Mouse (Mus musculus): ENCODE measurements around the gene Tollip.

Tollip gene

GRCm38 (mm10) chr7:141918407-141918806 is at the start of gene Tollip:
Gene Tollip (minus strand): TSS chr7:141918507.
- no peak for DNase-seq

GRCm38 (mm10) chr7:141966281-141966680 is 48.0 kb upstream of the Tollip start:
- DNase-seq, result no peak

GRCm38 (mm10) chr7:141962521-141962920 is 44.2 kb upstream of the Tollip start:
- DNase-seq, result no peak

DNA sequence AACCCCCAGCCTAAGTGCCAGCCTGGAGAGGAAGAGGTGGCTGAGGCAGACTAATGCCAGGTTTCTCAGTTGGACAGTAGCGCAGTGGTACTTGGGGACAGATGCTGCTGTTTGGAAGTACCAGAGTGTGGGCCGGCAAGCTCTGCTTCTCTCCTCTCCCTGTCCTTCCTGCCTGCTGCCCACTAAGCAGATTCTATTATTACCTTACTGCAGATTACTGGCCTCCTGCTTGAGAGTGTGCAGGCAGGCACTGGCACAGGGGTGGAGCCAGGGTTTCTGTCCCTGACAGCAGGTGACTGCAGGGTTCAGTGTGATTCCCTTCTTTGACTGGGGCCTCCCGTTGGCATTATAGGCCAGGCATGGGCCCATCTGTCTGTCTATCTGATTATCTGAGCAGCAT is 43.2 kb upstream of the Tollip start:
- no peak for DNase-seq

DNA sequence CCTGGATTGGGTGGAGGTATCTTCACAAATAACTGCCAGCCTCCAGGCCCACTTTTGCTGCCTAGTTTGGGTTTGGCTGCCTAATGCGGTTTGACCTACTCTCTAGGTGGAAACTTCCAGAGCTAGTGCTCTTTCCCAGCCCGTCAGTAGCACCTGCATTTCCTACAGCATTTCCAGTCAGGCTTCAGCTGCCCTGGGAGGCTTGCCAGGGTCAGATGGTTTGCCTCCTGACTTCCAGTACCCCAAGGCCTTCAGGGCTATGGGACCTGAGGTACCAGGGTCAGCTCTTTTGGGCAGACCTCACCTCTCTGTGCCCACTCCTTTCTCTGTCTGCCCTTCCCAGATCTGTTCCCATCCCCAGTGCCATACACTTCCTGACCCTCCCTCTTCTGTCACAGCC is 42.6 kb upstream of the Tollip start:
- no peak for DNase-seq

GRCm38 (mm10) chr7:141959133-141959532 is 40.8 kb upstream of the Tollip start:
- peak; percentile 43 for DNase-seq

- no peak for DNase-seq
Measured at GRCm38 (mm10) chr7:141958211-141958610, 39.9 kb upstream of the Tollip start.

DNA sequence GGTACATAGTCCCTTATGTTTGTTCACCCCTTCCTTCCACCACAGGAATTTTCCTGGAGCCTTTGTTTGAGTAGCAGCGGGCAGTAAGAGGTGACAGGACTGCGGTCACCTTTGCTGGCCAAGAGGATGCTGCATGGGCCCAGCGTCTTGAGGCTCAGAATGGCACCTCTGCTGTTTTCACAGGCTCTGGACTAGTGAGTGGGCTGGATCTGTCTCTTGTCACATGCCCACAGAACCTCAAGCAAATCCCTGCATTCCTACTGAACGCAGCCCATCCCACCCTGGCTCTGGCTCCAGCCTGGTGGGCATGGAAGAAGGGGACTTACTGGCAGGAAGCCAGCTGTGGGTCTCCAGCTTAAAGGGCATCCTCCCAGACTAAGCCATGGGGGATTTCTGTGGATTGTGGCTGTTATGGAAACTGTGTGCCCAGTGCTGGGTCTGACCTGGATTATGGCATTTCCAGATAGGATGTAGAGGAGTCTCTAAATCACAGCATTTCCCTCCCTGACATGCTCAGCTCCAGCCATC is 39.3 kb upstream of the Tollip start:
- no peak for DNase-seq

- no peak for DNase-seq
Measured at GRCm38 (mm10) chr7:141956174-141956566, 37.9 kb upstream of the Tollip start.

- no peak for DNase-seq
Measured at GRCm38 (mm10) chr7:141955565-141956173, 37.4 kb upstream of the Tollip start.

DNA sequence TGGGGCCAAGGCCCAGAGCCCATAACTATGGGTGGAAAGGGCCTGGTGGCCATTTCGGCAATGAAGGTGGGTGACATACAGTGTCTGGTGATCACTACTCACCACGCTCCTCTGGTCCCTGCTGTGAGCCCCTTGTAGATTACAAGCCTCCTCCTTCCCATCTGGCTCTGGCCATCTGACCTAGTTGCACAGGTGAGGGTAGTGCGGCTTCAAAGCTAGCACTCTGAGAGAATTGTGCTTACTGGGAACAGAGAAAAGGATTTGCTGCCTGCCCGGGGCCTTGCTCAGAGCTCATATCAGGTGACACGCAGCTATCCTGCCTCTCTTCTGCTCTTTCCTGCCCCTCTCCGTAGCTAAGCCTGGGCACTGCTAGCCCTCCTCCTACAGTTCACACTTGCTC is 35.3 kb upstream of the Tollip start:
- no peak for DNase-seq

- no peak for DNase-seq
Measured at GRCm38 (mm10) chr7:141952920-141953319, 34.6 kb upstream of the Tollip start.

- DNase-seq, result no peak
Measured at GRCm38 (mm10) chr7:141951821-141952220, 33.5 kb upstream of the Tollip start.

- DNase-seq, result peak; percentile 50
Measured at GRCm38 (mm10) chr7:141950104-141951013, 32.1 kb upstream of the Tollip start.

GRCm38 (mm10) chr7:141949799-141950103 is 31.4 kb upstream of the Tollip start:
- no peak for DNase-seq

DNA sequence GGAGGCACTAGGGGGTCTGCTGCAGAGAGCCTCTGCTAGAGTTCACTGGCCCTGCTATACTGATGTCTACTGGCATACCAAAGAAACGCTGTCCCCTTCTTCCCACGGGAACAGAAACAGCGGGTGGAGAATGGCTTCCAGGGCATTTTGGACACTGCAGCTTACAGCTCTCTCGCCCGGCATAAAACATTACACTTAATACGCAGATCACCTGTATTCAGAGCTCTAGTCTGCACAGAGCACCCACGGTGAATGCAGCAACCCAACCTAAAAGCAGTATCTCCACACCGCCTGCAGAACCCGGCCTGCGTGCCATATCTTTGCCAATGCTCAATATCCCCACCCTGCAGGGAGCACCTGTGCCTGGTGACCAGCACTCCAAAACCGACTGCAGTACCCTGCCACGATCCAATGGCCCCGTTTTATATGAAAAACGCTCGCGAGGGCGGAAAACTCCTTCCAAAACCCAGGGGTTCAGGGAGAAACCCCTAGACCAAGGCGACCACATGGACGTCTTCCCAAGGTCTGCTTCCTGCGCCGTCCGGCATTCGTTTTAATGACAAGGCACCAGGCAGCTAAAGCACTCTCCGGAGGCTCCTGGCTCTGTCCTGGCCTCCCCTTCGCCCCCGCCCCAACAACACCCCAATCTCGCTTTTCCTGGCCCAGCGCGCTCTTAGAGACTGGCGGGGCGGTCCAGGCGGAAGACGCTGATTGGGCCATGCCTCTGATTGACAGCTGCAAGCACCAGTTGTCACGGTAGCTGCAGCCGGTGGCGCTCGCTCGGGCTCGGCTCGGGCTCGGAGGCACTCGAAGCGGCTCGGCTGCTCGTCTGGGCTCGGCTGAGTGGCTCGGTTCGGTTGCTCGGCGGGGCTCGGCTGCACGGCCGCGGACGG is 30.8 kb upstream of the Tollip start, which contains the start of gene Brsk2:
Brsk2 (plus strand) TSS at position 846 of the 893 bp plus-strand sequence.
- DNase-seq, result peak; percentile 95

GRCm38 (mm10) chr7:141948045-141948444 is 29.7 kb upstream of the Tollip start:
- no peak for DNase-seq

GRCm38 (mm10) chr7:141947512-141947911 is 29.2 kb upstream of the Tollip start:
- no peak for DNase-seq

DNA sequence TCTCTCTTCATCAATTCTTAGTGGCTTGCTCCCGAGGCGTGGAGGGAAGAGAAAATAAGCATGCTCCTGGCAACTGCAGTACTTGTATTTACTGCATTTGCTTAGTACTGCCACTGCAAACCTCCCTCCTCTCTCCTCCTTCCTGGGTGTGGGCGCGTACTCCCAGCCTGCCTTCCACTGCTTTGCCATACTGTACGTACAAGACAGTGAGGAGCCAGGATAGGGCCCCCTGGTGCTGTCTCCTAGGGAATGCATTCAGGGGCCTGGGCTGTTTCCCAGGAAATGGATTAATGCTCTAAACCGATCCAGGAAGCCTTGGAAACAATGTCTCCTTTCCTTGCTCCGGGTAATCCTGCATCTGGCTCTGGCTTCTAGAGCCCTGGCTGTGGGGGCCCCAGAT is 27.6 kb upstream of the Tollip start:
- DNase-seq, result no peak

DNA sequence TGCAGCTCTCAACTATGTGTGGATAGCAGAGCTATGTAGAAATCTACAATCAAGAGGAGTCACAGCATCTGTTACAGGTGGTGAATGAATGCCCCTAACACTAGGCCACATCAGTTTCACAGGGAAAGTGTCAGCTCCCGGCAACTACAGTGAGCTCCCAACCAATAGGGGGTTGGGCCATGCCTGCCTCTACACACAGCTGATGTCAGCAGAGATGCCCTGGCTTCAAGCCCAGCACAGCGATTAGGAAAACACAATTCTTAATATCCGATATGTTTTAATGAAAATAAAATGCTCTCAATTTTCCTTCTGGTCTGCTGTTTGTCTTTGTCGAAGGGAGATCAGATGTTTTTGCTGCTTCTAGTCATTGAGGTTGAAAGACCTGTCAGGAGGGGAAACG is 25.1 kb upstream of the Tollip start:
- no peak for DNase-seq

GRCm38 (mm10) chr7:141934951-141935350 is 16.6 kb upstream of the Tollip start:
- no peak for DNase-seq

DNA sequence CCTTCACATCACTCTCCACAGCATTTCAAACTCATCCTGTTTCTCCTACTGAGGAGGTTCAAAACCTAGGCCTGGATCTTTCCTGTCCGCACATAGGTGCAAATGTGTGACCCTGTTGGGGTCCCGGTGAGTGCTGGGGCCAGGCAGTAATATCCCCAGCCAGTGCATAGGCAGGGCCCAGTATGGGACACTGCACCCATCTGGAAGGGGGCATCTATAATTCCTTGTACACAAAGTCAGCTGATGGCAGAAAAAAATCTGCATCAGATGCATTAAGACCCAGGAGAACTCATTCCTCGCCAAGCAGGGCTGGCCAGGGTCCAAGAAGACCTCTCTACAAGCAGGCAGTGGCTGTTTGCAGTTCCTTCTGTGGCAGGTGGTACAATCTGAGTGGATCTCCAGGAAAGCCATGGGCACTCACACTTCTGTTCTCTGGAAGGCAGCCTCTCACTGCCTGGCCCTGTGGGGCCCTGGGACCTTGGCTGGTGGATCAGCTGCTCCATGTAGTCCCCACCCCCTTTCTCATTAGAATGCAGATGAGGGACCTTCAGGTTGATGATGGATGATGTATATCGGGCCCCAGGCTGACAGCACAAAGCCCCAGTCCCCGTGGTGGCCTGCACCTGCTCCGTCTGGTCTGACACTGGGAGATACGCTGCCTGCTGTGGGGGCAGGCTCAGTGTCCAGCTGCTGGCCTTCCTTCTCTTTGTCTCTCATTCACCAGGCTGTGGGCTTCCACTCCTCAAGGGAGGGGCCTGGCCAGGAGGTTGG is 16.0 kb upstream of the Tollip start:
- no peak for DNase-seq

All from thymus, postnatal 4 days (tissue).